Mouse (Mus musculus): ENCODE results near the gene Akap6.

Akap6 gene

DNA sequence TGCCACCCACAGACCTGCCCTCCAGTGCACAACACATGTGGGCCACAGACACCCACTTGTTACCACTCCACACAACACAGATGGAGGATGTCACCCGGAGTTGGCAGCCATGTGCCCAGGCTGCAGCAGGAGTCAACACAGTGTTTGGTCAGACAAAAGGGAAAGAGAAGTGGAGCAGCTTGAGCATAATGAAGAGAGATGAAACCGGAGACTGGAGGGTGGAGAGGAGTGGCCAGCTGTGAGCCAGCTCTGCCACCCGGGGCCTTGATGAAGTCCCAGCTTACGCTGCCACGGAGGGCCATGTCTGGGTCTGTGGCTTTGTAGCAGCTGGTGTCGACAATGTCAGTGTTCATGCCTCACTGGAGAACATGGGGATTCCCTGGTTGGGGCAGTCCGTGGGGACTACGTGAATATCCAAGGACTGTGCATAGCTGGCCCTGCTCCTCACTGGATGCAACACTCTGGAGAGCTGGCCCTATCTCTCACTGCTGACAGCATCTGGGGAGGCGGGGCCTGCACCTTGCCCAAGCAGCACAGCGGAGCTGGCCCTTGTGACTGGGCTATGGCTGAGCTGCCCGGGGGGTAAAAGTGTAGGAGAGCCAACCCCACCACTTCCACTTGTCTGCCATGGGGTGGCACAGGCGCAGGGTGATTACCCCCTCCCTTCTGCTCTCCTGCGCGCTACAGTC is 148.8 kb downstream of the Akap6 start:
- peak; percentile 63 for DNase-seq (ENCODE audit: low spot score)

DNA sequence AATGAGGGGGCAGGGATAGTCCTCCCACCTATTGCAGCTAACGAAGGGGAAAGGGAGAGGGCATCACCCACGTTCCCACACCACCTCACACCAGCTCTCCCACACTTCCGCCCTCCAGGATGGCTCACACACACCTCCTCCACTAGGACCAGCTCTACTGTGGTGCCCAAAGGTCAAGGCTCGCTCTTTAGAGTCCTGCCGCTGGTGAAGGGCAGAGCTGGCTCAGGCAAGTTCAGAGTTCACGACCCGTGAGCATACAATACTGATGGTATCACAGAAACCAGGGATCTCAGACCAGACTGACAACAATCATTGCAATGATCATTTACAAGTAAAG is 149.3 kb downstream of the Akap6 start:
- DNase-seq (ENCODE audit: low spot score): no peak

DNA sequence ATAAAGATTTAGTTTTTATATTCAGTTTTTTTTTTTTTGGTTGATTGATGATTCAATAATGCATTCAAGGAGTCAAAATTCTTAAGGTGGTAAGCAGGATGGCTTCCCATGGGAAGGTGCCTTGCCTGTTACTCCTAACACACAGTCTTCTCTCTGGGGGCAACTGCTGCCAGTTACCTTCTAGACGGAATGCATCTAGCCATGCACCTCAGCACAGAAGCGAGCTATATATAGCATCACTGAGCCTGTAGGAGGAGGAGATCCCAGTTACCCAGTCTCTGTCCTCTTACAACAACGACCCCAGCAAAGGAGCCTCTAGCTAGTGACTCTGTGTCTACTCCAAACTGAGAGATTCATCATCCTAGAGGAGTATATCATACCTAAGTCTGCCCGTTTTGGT is 150.1 kb downstream of the Akap6 start:
- DNase-seq (ENCODE audit: low spot score): no peak

DNA sequence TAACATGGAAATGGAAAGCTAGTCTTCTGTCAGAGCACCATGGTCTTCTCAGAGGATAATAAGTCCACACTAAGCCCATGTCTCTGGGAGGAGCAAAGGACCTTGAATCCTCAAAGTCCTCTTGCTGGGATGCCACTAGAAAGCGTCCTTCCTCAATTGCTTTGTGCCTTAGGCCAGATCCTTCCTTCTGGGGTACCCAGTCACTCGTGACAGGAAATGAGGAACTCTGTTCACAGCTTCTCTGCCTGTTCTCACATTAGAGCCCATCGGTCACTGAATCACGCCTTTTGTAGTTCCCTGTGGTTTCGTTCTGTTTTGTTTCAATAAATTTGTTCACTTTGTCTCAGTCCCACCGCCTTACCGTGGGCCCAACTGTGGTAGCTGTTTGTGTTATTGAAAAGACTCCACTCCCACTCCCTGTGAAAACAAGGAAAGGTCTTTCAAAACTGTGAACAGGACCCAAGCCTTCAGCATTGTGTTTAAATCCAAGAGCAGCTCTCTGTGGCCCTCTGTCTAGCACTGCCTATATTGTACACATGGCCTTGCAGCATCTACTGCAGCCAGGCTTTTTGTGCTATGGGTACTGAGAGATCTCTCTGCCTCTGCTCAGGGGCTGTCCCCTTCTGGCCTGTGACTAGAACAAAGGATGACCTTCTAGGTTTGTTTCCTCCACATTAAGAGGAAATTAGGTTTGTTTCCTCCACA is 151.3 kb downstream of the Akap6 start:
- DNase-seq (ENCODE audit: low spot score): no peak

DNA sequence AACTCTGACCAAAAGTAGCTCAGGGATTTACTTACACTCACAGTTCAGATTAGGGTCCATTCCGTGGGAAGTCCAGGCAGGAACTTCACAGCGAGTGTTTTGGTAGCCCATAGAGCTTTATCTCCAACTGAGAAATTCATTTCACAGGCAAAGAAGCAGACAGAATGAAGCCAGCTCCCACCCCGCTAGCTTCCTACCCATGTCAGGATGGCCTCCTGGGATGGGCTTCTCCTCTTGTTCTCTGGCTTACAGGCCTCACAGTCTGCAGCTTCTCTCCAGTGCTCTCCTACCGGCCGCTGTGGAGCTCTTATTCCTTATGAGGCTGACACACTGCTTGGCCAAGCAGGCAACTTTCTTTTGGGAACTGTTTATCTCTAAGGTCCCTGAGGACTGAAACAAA is 152.0 kb downstream of the Akap6 start:
- DNase-seq (ENCODE audit: low spot score): no peak

DNA sequence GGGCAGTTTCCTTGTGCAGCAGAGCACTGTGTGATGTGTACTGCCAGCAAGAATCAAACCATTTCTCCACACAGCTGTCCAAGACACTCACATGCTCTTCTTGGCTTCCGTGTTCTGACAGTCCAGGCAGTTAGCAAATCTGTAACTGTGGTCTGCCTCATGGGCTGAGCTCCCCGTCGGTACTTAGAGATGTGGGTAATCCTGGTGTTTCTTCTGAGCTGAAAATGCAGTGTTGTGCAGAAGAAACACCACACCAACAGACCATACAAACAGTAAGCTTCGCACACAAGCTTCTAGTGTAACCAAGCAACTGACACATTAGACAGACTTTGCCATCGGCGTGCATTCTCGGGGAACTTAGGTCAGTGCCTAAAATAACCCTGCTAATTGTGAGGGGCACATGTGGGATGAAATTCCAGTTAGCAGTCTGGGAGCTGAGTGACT is 155.1 kb downstream of the Akap6 start:
- DNase-seq (ENCODE audit: low spot score): no peak

DNA sequence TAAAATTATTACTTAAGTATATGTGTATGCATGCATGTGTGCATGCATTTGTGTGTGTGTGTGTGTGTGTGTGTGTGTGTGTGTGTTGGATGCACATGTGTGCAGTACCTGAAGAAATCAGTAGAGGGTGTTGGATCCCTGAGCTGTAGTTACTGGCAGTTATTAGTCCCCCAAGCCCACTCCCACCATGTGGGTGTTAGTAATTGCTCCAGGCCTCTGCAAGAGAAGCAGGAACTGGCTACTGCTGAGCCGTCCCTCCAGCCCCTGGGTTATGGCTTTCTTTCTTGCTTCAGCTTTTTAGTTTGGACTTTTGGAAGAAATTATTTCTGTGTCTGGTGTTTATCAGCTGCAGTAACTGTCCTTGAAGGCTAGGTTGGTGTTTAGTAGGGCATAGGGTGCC is 156.9 kb downstream of the Akap6 start:
- no peak for DNase-seq (ENCODE audit: low spot score)

DNA sequence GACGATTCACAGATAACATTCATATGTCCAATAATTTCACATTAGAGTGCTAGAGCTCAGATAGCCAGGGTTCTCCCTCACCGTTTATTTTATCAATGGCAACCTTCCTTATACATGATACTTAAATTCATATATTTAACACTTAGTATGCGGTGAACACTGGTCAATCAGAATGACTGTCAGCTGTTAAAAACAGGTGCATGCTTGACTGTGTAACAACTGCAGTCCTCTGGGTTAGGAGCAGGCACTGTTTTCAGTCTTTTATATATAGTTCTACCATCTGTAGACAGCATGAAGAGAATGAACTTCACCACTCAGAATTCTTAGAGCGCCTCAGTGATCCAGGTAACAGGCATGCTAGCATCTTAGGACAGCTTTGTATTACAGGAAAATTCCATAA is 158.1 kb downstream of the Akap6 start:
- no peak for DNase-seq (ENCODE audit: low spot score)

DNA sequence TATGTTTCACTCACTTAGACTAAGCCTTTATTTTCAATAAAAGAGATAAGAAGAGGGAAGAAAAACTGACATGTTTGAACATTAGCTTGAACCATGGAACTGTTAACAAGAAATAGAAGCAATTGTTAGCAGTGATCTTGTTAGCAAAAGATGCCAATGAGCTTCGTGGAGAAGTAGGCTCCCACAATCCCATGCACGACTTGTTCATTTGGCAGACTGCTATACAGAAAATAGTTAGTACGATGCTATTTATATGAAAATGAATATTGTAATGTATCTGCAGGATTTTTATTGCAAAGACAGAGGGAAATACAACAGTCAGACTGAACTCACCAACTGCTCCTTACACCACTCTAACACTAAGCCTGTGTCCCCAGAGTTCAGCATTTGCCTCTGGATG is 162.7 kb downstream of the Akap6 start:
- DNase-seq (ENCODE audit: low spot score): no peak

DNA sequence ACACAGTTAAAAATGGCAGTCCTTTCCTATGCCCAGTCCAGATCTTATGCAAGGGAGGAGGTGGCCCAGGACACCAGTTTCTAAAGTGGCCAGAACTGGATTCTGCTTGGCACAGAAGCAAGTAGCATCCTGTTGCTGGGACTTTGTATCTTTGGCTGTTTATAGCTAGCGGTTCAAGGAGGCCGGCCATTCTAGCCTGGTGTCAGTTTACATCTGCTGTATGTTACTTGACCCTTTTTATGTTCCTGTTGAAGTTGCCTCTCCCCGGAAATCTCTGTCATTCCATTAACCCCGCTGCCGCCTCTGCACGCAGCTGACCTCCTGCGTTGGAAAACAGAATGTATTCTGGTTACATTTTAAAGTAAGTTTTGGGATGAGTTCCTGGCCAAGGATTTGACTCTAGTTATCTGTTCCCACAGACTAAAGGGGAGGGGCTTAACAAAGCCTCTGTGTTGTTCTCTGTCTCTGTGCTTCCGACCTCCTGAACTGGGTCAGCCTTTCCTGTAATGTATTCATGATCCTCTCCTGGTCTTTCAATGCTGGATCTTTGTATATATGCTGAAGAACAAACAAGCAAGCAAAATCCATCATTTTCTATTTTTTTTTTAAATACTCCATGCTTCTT is 168.9 kb downstream of the Akap6 start:
- no peak for DNase-seq (ENCODE audit: low spot score)

DNA sequence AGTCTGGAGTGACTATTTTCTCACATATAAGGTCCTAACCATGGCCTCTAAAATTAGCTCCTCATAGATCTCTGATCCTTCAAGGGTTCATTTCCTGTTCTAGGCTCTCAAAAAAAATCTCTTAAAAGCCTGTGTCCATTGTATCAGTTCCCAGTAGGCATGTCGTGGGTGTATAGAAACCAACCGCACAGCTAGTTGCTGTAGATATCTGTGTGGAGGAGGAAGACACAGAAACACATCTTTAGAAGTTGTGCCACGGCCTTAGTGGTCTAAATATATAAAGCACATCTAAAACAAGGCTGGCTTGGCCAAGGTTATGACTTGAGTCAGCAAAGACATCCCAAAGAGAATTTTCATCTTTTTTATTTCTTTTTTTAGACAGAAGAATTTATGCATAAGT is 172.4 kb downstream of the Akap6 start:
- DNase-seq (ENCODE audit: low spot score): no peak

DNA sequence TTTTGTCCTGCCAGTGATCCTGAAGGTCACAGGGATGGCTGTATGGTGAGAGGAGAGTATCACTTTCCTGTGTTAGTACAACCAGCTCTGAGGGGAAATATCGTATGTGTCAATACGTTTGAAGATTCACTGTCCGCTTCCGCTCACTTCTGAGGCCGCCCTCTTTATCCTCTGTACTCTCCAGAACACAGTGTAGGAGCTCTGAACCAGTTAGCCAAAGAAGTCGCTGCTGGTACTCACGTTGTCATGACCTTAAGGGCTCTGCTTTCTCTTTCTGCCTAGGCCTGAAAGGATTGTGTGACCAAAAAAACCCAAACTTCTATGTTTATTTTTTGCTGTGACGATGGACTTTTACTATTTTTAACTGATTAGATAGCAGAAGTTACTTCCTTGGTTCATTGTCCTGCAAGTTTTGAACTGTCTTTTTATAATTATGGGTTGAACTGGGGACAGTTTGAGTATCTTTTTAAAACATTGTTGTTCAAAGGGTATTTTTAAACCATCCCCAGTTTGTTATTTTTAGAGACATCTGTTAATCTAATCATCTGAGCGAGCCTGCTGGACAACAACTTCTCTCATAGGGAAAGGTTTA is 175.2 kb downstream of the Akap6 start:
- DNase-seq (ENCODE audit: low spot score): no peak

DNA sequence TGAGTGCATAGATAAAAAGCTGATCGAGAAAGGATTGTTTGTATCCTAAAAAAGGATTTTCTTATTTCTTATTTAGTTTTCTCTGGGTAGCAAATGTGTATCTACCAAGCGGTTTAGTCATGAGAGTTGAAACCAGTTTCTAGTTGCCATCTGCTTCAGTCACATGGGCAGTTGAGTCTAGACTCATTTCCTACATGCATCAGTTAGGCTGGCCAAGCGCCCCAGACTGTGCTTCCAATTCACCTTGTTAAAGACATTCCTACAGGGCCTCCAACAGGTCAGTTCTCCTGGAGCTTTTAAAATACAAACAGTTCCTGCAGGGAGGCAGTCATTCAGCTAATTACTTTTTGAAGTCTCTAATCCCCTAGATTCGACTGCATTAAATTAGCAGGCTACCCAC is 176.9 kb downstream of the Akap6 start:
- no peak for DNase-seq (ENCODE audit: low spot score)

DNA sequence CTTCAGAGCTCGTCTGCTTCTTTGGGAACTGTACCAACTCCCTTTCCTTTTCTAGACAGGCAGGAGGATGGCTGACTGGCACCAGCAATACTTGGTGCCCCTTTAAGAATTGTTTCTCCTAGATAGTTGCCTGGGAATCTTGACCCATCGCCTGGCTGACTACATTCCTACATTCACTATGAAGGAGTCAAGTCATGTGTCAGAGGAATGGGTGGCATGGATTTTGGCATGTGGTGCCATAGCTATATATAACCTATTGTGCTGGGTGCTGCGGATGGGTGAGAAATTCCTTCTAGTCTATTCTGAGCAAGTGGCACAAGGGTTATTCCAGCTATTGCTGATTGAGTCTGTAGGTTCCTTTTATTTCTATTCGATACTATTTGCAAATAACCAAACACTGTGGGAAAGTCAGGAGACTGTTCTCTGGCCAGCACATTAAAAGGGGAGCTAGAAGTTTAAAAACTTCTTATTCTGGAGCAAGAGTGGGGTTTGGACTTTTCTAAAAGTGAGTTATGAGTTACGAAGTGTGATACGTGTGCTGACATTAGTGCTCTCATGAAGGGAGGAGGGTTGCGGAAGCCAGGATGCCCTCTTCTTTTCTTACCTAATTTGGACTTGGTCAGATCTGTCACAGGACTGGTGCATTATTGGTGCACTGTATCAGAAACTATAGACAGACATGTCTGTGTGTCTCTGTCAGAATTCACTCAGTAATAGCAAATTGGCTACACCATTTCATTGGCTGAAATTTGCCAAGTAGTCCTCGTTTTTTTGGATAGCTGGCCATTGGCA is 178.0 kb downstream of the Akap6 start:
- no peak for DNase-seq (ENCODE audit: low spot score)

DNA sequence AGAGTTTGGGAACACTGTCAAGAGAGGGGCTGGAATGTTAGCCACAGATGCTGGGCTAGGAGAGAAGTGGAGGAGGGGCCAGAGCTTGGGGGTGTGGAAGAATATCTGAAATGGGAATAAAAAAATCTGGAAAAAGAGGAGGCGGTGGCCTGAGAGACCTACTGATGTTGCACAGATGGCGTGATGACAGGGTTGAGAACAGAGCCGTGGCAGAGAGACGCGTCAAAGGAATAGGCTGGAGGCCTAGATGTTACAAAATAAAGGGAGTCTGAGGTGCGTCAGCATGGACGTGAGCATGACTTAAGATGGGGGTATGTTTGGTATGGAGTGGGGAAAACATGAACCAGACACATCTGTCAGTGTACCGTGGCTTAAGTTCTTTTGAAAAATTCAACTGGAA is 180.1 kb downstream of the Akap6 start:
- DNase-seq (ENCODE audit: low spot score): no peak

DNA sequence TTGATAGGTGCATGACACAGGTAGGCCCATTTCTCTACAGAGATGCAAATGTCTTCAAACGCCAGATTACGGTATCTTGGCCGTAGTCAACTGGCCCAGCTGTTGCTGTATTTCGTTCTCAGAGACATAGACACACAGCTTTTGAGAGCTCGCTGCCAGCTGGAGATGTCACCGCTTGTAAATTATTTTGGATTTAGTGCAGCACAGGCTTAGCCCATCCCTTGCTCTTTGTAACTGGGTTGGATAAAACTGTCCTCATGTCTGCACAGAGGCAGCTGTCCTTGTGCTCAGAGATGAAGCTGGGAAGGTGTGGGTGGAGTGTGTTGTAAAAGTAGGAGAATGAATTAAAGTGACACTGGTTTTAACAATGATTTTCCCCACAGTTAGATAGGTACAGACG is 193.3 kb downstream of the Akap6 start:
- no peak for DNase-seq (ENCODE audit: low spot score)

DNA sequence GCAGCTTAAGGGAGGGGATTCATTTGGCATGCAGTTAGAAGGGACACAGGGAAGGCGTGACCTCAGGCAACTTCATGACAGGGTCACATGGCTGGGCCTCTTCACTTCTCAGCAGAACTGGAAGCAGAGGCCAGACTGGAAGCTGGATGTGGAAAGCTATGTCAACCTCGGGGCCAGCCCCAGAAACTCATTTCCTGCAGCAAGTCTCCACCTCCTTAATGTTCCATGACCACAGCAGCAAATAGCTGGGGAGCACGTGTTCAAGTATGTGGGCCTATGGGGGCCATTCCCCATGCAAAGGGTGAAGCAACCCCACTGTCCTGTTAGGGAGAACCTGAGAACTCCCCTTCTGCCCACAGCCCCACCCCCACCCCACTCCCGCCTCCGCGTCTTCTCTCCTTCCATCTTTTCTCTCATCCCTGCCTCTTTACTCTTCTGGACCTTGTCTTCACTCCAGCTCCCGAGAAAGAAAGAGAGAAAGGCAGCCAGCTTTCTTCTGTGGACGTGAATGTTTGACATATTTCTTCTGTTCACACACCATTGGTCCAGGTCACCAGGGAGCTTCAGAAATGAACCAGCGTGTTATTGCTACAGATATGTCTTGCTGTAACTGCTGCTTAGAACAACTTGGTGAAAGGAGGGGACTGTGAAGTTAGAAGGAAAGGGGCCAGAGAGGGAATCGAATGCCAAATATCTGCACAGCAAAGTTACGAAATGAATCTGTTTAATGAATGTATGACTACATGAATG is 194.6 kb downstream of the Akap6 start:
- DNase-seq (ENCODE audit: low spot score): no peak

DNA sequence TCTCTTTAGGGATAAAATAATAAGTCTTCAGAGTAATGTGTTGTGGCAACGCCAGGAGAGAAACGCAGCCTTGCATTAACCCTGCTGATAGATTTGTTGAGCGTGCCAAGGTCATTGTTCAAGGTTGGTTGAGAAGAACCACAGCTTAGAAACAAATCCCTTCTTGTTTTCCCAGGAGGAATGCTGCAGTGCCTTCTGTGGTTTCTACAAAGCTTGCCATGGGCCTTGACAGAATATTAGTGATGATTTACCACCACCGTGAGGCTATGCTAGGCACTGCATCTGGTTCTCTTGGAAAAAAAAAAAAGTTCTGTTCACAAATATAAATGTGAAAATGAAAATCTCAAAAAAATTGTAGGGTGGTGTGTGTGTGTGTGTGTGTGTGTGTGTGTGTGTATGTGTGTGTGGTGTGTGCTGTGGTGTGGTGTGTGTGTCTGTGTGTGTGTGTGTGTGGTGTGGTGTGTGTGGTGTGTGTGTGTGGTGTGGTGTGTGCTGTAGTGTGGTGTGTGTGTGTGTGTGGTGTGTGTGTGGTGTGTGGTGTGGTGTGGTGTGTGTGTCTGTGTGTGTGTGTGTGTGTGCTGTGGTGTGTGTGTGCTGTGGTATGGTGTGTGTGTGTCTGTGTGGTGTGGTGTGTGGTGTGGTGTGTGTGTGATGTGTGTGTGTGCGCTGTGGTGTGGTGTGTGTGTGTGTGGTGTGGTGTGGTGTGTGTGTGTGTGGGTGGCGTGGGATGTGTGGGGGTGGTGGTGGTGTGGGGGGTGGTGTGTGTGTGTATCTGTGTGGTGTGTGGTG is 196.7 kb downstream of the Akap6 start:
- peak; percentile 75 for DNase-seq (ENCODE audit: low spot score)

DNA sequence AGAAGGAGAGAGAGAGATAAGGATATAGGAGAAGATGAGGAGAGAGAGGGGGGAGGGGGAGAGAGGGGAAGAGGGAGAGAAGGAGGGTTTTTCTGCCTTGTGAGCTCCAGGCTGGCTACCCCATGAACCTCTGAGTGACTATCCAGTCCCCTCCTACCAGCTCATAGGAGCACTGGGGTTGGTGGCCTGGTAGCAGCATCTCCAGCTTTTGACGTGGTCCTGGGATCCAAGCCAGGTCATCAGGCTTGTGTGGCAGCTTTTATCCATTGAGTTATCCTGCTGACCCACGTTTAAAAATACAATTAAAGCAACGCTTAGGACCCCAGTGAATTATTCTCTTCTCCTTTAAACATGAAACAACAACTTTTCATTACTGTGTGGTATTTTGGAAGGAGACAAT is 197.6 kb downstream of the Akap6 start:
- no peak for DNase-seq (ENCODE audit: low spot score)

DNA sequence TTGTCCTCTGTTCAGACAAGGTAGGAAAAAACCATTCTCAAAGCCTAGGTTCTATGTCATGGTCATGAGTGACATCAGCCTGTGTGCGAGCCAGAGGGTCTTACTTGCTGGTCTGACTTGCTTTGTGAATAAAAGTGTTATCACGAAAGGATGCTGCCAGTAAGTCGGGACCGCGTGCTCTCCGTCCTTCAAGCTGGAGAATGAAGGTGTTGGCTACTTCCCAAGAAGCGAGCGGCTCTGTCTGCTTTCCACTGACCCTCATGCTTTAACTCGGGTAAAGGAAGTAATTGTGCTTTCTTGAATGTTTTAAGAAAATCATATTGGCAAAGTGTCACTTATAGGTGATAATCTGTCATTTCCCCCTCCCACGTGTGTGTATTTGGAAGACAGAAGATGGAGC is 198.9 kb downstream of the Akap6 start:
- DNase-seq (ENCODE audit: low spot score): no peak

DNA sequence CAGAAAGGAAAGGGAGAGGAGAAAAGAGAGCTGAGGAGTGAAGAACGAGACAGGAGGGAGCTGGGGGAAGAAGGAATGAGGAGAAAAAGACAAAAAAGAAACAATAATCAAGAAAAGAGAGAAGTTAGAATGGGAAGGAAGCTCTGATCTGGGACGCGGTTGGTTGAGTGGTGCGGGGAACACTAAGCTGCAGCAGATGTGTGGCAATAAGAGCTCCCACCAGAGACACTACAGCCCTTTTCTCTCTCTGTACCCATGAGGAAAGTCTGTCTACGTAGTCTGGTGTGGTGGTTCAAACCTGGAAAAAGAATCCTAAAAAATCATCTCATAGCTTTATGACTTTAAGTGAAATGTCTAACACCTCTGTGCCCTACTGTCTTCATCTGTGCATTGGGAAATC is 204.9 kb downstream of the Akap6 start:
- DNase-seq (ENCODE audit: low spot score): no peak
